Mouse (Mus musculus) T-helper 17 cell (primary cell): ENCODE data around the gene Itpkb.

Experiments used
- in situ Hi-C, 2 experiments: fragments of 300-600 bp; cut with MboI, MseI; formaldehyde crosslinking; loops; 1 replicate in 1 of 2; 2 replicates in 1 of 2; pipeline ENCODE4 v1.15.1; 2025; ENCODE audit warnings: high pct_unique_total_duplicates in 2 of 2

Gene Itpkb

GRCm38 (mm10) chr1:180335513-180336375, 5.5 kb downstream of the Itpkb start:
- in situ Hi-C loops: no loop called here

- in situ Hi-C loops: no loop called here
Measured at GRCm38 (mm10) chr1:180338358-180338757, 8.1 kb downstream of the Itpkb start.

GRCm38 (mm10) chr1:180339143-180339542, 8.9 kb downstream of the Itpkb start:
- in situ Hi-C loops: no loop called here

GRCm38 (mm10) chr1:180342944-180343343, 12.7 kb downstream of the Itpkb start:
- in situ Hi-C loops: no loop called here

- in situ Hi-C loops: no loop called here
Measured at GRCm38 (mm10) chr1:180343434-180344210, 13.3 kb downstream of the Itpkb start.

- in situ Hi-C loops: no loop called here
Measured at GRCm38 (mm10) chr1:180345098-180345497, 14.8 kb downstream of the Itpkb start.

- in situ Hi-C loops: no loop called here
Measured at GRCm38 (mm10) chr1:180347059-180347458, 16.8 kb downstream of the Itpkb start.

GRCm38 (mm10) chr1:180347907-180348306, 17.6 kb downstream of the Itpkb start:
- in situ Hi-C loops: no loop called here

- in situ Hi-C loops: no loop called here
Measured at GRCm38 (mm10) chr1:180349090-180349489, 18.8 kb downstream of the Itpkb start.

GRCm38 (mm10) chr1:180352258-180352657, 22.0 kb downstream of the Itpkb start:
- in situ Hi-C loops: no loop called here

GRCm38 (mm10) chr1:180354129-180354528, 23.8 kb downstream of the Itpkb start:
- in situ Hi-C loops: no loop called here

GRCm38 (mm10) chr1:180354976-180355730, 24.9 kb downstream of the Itpkb start:
- in situ Hi-C loops: no loop called here

GRCm38 (mm10) chr1:180356176-180356575, 25.9 kb downstream of the Itpkb start:
- in situ Hi-C loops: no loop called here

- in situ Hi-C loops: no loop called here
Measured at GRCm38 (mm10) chr1:180356857-180357256, 26.6 kb downstream of the Itpkb start.

GRCm38 (mm10) chr1:180357893-180358331, 27.6 kb downstream of the Itpkb start:
- in situ Hi-C loops: no loop called here

- in situ Hi-C loops: no loop called here
Measured at GRCm38 (mm10) chr1:180358466-180358865, 28.2 kb downstream of the Itpkb start.

- in situ Hi-C loops: no loop called here
Measured at GRCm38 (mm10) chr1:180359311-180359710, 29.0 kb downstream of the Itpkb start.

GRCm38 (mm10) chr1:180362176-180362575, 31.9 kb downstream of the Itpkb start:
- in situ Hi-C loops: loop anchor here (5.0 kb wide), 1 partner anchor 40 kb away; no protein-coding TSS in a partner anchor

- in situ Hi-C loops: loop anchor here (5.0 kb wide), 1 partner anchor 39 kb away; no protein-coding TSS in a partner anchor
Measured at GRCm38 (mm10) chr1:180362844-180363243, 32.6 kb downstream of the Itpkb start.

- in situ Hi-C loops: loop anchor here (5.0 kb wide), 1 partner anchor 39 kb away; no protein-coding TSS in a partner anchor
Measured at GRCm38 (mm10) chr1:180363317-180363716, 33.0 kb downstream of the Itpkb start.

- in situ Hi-C loops: loop anchor here (5.0 kb wide), 1 partner anchor 38 kb away; no protein-coding TSS in a partner anchor
Measured at GRCm38 (mm10) chr1:180364005-180364404, 33.7 kb downstream of the Itpkb start.
